Mouse (Mus musculus) ES-Bruce4 (cell line): ENCODE data around the gene Ctsd.

Experiments
- CTCF ChIP-seq: IDR thresholded peaks from one replicate; pipeline ENCODE4 v1.8.1; 2011; ENCODE audit warnings: low read depth, low read length
- POLR2A ChIP-seq: IDR thresholded peaks from one replicate; pipeline ENCODE4 v1.8.1; 2011; ENCODE audit warnings: low read length; ENCODE audit not compliant: insufficient read depth

GRCm38 (mm10) chr7:142368856-142369255 lies 19.0 kb downstream of the Ctsd start:
- TF ChIP-seq CTCF (no peak), POLR2A (no peak)
